Mouse (Mus musculus) heart, postnatal 0 days (tissue): ENCODE measurements around the gene St13. TPM values are rescaled to one million over a fixed set of nuclear protein-coding genes. Genes with fewer than 3 reads are reported as not detected.

Experiments used
- ATAC-seq: fragments of 200-750 bp; cut with Nextera tagmentation; 2 replicates; pipeline ENCODE4 v1.8.0; 2017; ENCODE audit warnings: low read depth, moderate number of reproducible peaks, moderate library complexity; ENCODE audit not compliant: insufficient read depth
- DNase-seq: peaks from one replicate; pipeline ENCODE4 v3.0.0-alpha.2; 2016; ENCODE audit warnings: low spot score
- H3K27ac ChIP-seq: fragments of 300-500 bp; sonication (generic); 2 replicates; pipeline ENCODE4 v1.5.1; 2014; ENCODE audit warnings: low read depth, mild to moderate bottlenecking
- H3K27me3 ChIP-seq: fragments of 300-500 bp; sonication (generic); 2 replicates; pipeline ENCODE4 v1.6.1; 2014; ENCODE audit warnings: low read length, mixed read lengths; ENCODE audit not compliant: control insufficient read depth, insufficient read depth
- H3K36me3 ChIP-seq: fragments of 300-500 bp; sonication (generic); replicated peaks from 2 replicates; pipeline ENCODE4 v1.6.1; 2014; ENCODE audit warnings: low read length, mixed read lengths; ENCODE audit not compliant: control insufficient read depth, insufficient read depth
- H3K4me1 ChIP-seq: fragments of 300-500 bp; sonication (generic); 2 replicates; pipeline ENCODE4 v1.6.1; 2014; ENCODE audit warnings: antibody characterized with exemption; ENCODE audit not compliant: control insufficient read depth, insufficient read depth
- H3K4me2 ChIP-seq: fragments of 300-500 bp; sonication (generic); 2 replicates; pipeline ENCODE4 v1.6.1; 2014; ENCODE audit warnings: low read depth, mild to moderate bottlenecking, low read length, moderate library complexity
- H3K4me3 ChIP-seq: fragments of 300-500 bp; sonication (generic); 2 replicates; pipeline ENCODE4 v1.5.1; 2014; ENCODE audit warnings: low read depth, low read length
- H3K9ac ChIP-seq: fragments of 300-500 bp; sonication (generic); replicated peaks from 2 replicates; pipeline ENCODE4 v1.6.1; 2014; ENCODE audit warnings: low read depth, low read length, mixed read lengths
- H3K9me3 ChIP-seq: fragments of 300-500 bp; sonication (generic); replicated peaks from 2 replicates; pipeline ENCODE4 v1.6.1; 2016; ENCODE audit warnings: low read length; ENCODE audit not compliant: control insufficient read depth
- CTCF ChIP-seq: IDR thresholded peaks from 2 replicates; pipeline ENCODE4 v1.5.1; 2016; ENCODE audit warnings: antibody characterized with exemption, control low read depth, low read depth
- EP300 ChIP-seq: IDR thresholded peaks from 2 replicates; pipeline ENCODE4 v1.6.1; 2016; ENCODE audit warnings: antibody characterized with exemption, low read depth
- WGBS: fragments of 180-500 bp; shearing (Covaris S2); extraction: QIAGEN DNeasy Blood & Tissue Kit; methylation state at CpG from one replicate; pipeline ENCODE4 v1.1.7; 2014; 5-methylcytosine and 5-hydroxymethylcytosine counted together
- polyA plus RNA-seq: library from polyadenylated mRNA; unstranded; fragments of >200 nt; fragmentation: Nextera tagmentation; extraction: Ambion mirVana; gene quantifications from 2 replicates; pipeline ENCODE4 v1.2.1, GENCODE M21; 2015
- total RNA-seq: library from RNA; depleted of rRNA; stranded (reverse); fragments of >200 nt; gene quantifications from 2 replicates; pipeline ENCODE4 v1.2.3, GENCODE M21; 2014; ENCODE audit warnings: low replicate concordance; rRNA removed

The St13 gene
- total and polyA plus RNA-seq, 2 experiments from 2014 or later: 52.8 to 85.4 TPM

GRCm38 (mm10) chr15:81313928-81314327, 85.9 kb downstream of the St13 start:
- no peaks in the 10 kb centered on the region for H3K27me3 ChIP-seq
- no peak overlapping the region for H3K4me2 ChIP-seq
- no peaks in the 10 kb centered on the region for H3K9me3 ChIP-seq
- WGBS: 84% methylated on average over 3 of the region's 3 CpGs
- DNase-seq: no peak
- no peak overlapping the region for H3K27ac ChIP-seq
- TF ChIP-seq CTCF (no peak), EP300 (no peak)
- H3K4me3 ChIP-seq: no peak overlapping the region
- no peaks in the 10 kb centered on the region for H3K4me1 ChIP-seq
- ATAC-seq: no peak
- peaks cover 21% of the 10 kb centered on the region for H3K36me3 ChIP-seq
- no peak overlapping the region for H3K9ac ChIP-seq

Other genes with a start within 250 kb of the St13 start
- 11.4 and 26.0 TPM in 2 replicates for gene Mrtfa, start 209.3 kb downstream of the St13 start, total RNA-seq
- gene Mrtfa, start 209.3 kb downstream of the St13 start, polyA plus RNA-seq: 4.9 and 5.8 TPM in 2 replicates
- gene Mchr1, start 164.6 kb downstream of the St13 start, total RNA-seq: 4.2 TPM in 1 of 2 replicates, not detected in the other
- not detected in 2 replicates for gene Mchr1, start 164.6 kb downstream of the St13 start, polyA plus RNA-seq
- gene Slc25a17, start 39.3 kb downstream of the St13 start, total RNA-seq: 20.1 and 35.7 TPM in 2 replicates
- gene Slc25a17, start 39.3 kb downstream of the St13 start, polyA plus RNA-seq: 39.8 and 40.8 TPM in 2 replicates
- gene Xpnpep3, start 61 bp upstream of the St13 start, total RNA-seq: 10.5 and 14.9 TPM in 2 replicates
- 6.9 and 7.3 TPM in 2 replicates for gene Xpnpep3, start 61 bp upstream of the St13 start, polyA plus RNA-seq
- gene Dnajb7, start 8.2 kb upstream of the St13 start, total RNA-seq: not detected in 2 replicates
- 0.46 and 0.55 TPM in 2 replicates for gene Dnajb7, start 8.2 kb upstream of the St13 start, polyA plus RNA-seq
- gene Rbx1, start 66.2 kb upstream of the St13 start, total RNA-seq: 59.6 and 131 TPM in 2 replicates
- 445 and 462 TPM in 2 replicates for gene Rbx1, start 66.2 kb upstream of the St13 start, polyA plus RNA-seq
- gene Ep300, start 185.3 kb upstream of the St13 start, total RNA-seq: 24.3 and 38.5 TPM in 2 replicates
- 4.0 and 5.6 TPM in 2 replicates for gene Ep300, start 185.3 kb upstream of the St13 start, polyA plus RNA-seq